Mouse (Mus musculus) liver, embryonic 13.5 days (tissue): ENCODE measurements around the gene Mical2. TPM values are rescaled to one million over a fixed set of nuclear protein-coding genes. Genes with fewer than 3 reads are reported as not detected.
A peak's percentile ranks its signal among the peaks of the same experiment; 100 is the strongest.

ENCODE experiments used
- ATAC-seq: fragments of 200-750 bp; cut with Nextera tagmentation; 2 replicates; pipeline ENCODE4 v1.8.0; 2017; ENCODE audit warnings: low read depth, mild to moderate bottlenecking, moderate number of reproducible peaks, moderate library complexity
- DNase-seq: peaks from one replicate; pipeline ENCODE4 v3.0.0; 2022
- H3K27ac ChIP-seq: fragments of 300-500 bp; sonication (generic); 2 replicates; pipeline ENCODE4 v1.5.1; 2015; ENCODE audit warnings: moderate library complexity, mild to moderate bottlenecking, inconsistent platforms
- H3K27me3 ChIP-seq: fragments of 300-500 bp; sonication (generic); 2 replicates; pipeline ENCODE4 v1.6.1; 2015; ENCODE audit warnings: mild to moderate bottlenecking, inconsistent platforms
- H3K36me3 ChIP-seq: fragments of 300-500 bp; sonication (generic); 2 replicates; pipeline ENCODE4 v1.6.1; 2015; ENCODE audit warnings: mild to moderate bottlenecking, inconsistent platforms
- H3K4me1 ChIP-seq: fragments of 300-500 bp; sonication (generic); replicated peaks from 2 replicates; pipeline ENCODE4 v1.6.1; 2015; ENCODE audit warnings: inconsistent platforms
- H3K4me2 ChIP-seq: fragments of 300-500 bp; sonication (generic); 2 replicates; pipeline ENCODE4 v1.6.1; 2015; ENCODE audit warnings: inconsistent platforms, mild to moderate bottlenecking, moderate library complexity
- H3K4me3 ChIP-seq: fragments of 300-500 bp; sonication (generic); replicated peaks from 2 replicates; pipeline ENCODE4 v1.5.1; 2015; ENCODE audit warnings: mild to moderate bottlenecking, inconsistent platforms
- H3K9ac ChIP-seq: fragments of 300-500 bp; sonication (generic); 2 replicates; pipeline ENCODE4 v1.6.1; 2015; ENCODE audit warnings: mild to moderate bottlenecking, inconsistent platforms
- H3K9me3 ChIP-seq: fragments of 300-500 bp; sonication (generic); replicated peaks from 2 replicates; pipeline ENCODE4 v1.6.1; 2016; ENCODE audit warnings: inconsistent platforms
- WGBS: fragments of 180-500 bp; shearing (Covaris S2); methylation state at CpG from one replicate; pipeline ENCODE4 v1.1.7; 2015; ENCODE audit not compliant: insufficient replicate concordance; 5-methylcytosine and 5-hydroxymethylcytosine counted together
- polyA plus RNA-seq: library from polyadenylated mRNA; unstranded; fragments of >200 nt; fragmentation: Nextera tagmentation; extraction: Ambion mirVana; gene quantifications from 2 replicates; pipeline ENCODE4 v1.2.1, GENCODE M21; 2015

The Mical2 gene
- polyA plus RNA-seq, 1 experiment from 2014 or later = 1.5 TPM

DNA sequence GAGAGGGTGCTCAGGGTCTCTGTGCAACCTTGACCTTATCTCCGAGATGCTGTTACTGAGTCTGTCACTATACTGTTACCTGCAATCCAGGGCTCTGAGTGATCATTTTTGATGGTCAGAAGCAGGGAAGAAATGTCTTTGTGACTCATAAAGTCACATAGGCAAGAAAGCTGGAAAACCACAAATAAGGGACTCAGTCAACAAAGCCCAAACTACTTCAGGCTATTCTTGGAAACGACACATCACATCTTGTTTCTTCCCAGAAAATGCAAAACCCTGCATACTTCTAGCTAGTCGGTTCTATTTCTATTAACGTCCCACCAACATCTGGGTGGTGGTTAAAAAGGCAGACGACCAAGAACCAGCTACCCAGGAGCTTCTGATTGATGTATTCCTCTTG is 41.6 kb downstream of the Mical2 start:
- H3K36me3 ChIP-seq = no peaks in the 10 kb centered on the region
- WGBS = 52% methylated on average over 5 of the region's 5 CpGs
- no peaks in the 10 kb centered on the region for H3K27me3 ChIP-seq
- H3K27ac ChIP-seq = no peak overlapping the region
- DNase-seq = no peak
- peaks cover 18% of the 10 kb centered on the region for H3K4me1 ChIP-seq
- no peak for ATAC-seq
- no peak overlapping the region for H3K4me2 ChIP-seq
- H3K4me3 ChIP-seq = no peak overlapping the region
- no peak overlapping the region for H3K9ac ChIP-seq
- no peaks in the 10 kb centered on the region for H3K9me3 ChIP-seq

DNA sequence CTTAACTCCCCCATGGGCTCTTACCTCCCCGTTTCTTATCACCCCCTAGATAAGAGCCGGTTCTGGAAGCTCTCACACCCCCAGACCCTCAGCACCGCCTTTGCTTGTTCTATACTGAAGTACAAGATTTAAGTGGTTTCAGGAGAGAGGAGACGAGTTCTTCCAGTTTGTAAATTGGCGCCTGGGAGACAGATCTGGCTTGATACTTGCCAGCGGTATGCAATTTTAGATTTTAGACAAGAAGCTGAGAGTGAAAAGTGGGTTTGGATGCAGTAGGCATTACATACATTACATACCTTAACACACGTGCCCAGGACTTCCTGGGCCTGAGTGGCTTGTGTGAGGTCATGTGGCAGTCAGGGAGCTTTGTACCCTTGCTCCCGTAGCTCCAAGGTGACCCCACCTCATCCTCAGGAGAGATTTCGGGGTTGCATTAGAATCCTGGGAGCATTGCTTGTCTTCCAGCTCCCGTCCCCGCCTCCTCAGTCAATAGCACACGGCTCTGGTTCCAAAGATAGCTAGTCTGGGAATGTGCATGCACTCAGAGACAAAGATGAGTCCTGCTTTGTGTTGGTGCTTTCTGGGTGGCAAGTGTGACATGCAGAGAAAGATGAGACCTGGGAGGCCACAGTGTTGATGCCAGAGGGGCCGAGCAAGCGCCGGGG is 43.2 kb downstream of the Mical2 start:
- H3K27me3 ChIP-seq = no peaks in the 10 kb centered on the region
- H3K36me3 ChIP-seq = no peaks in the 10 kb centered on the region
- no peak overlapping the region for H3K4me2 ChIP-seq
- no peaks in the 10 kb centered on the region for H3K9me3 ChIP-seq
- H3K4me1 ChIP-seq = peaks cover 18% of the 10 kb centered on the region
- DNase-seq (no peak), ATAC-seq (no peak)
- no peak overlapping the region for H3K4me3 ChIP-seq
- WGBS = 59% methylated on average over 15 of the region's 15 CpGs
- H3K9ac ChIP-seq = no peak overlapping the region
- no peak overlapping the region for H3K27ac ChIP-seq

GRCm38 (mm10) chr7:112270870-112271269 is 45.2 kb downstream of the Mical2 start:
- H3K4me1 ChIP-seq = peaks cover 19% of the 10 kb centered on the region
- no peaks in the 10 kb centered on the region for H3K36me3 ChIP-seq
- H3K27me3 ChIP-seq = no peaks in the 10 kb centered on the region
- H3K4me3 ChIP-seq = no peak overlapping the region
- WGBS = 52% methylated on average over 5 of the region's 5 CpGs
- H3K9me3 ChIP-seq = no peaks in the 10 kb centered on the region
- H3K4me2 ChIP-seq = no peak overlapping the region
- ATAC-seq (peak; percentile 38; the same call in 1 of the 2 replicates), DNase-seq (no peak)
- H3K9ac ChIP-seq = no peak overlapping the region
- H3K27ac ChIP-seq = no peak overlapping the region

DNA sequence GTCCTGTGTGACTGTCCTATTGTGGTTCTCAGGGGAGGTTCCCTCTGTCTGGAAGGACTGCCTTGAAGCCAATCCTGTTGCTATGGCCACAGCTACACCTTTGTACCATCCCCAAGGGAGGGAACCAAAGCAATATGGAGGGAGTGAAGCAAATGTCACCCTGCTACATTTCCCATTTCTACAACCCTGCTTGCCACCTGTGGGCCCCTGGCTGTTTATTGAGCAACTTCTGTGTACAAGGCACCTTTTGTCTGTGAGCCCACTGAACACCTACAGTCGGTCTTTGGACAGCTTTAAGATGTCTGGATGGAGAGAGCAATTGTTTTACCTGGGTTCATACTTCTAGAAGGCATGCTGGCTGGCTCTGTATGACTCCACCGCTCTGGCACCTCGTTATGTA is 46.0 kb downstream of the Mical2 start:
- Histone ChIP-seq H3K4me3 (no peak overlapping the region), H3K4me1 (peaks cover 26% of the 10 kb centered on the region), H3K27ac (no peak overlapping the region), H3K9me3 (no peaks in the 10 kb centered on the region), H3K36me3 (no peaks in the 10 kb centered on the region), H3K27me3 (no peaks in the 10 kb centered on the region), H3K9ac (no peak overlapping the region), H3K4me2 (no peak overlapping the region)
- DNase-seq = no peak
- WGBS = 56% methylated on average over 3 of the region's 3 CpGs
- no peak for ATAC-seq

- DNase-seq (no peak), ATAC-seq (no peak)
- no peaks in the 10 kb centered on the region for H3K9me3 ChIP-seq
- peaks cover 31% of the 10 kb centered on the region for H3K4me1 ChIP-seq
- no peaks in the 10 kb centered on the region for H3K36me3 ChIP-seq
- no peak overlapping the region for H3K4me3 ChIP-seq
- H3K9ac ChIP-seq = no peak overlapping the region
- no peak overlapping the region for H3K27ac ChIP-seq
- 58% methylated on average over 5 of the region's 5 CpGs for WGBS
- no peak overlapping the region for H3K4me2 ChIP-seq
- no peaks in the 10 kb centered on the region for H3K27me3 ChIP-seq
These were observed 47.0 kb downstream of the Mical2 start for GRCm38 (mm10) chr7:112272692-112273091.

GRCm38 (mm10) chr7:112273451-112273850 is 47.8 kb downstream of the Mical2 start:
- Histone ChIP-seq H3K27ac (no peak overlapping the region), H3K4me2 (no peak overlapping the region), H3K4me3 (no peak overlapping the region), H3K27me3 (no peaks in the 10 kb centered on the region), H3K36me3 (no peaks in the 10 kb centered on the region), H3K4me1 (peaks cover 37% of the 10 kb centered on the region), H3K9ac (no peak overlapping the region), H3K9me3 (no peaks in the 10 kb centered on the region)
- 56% methylated on average over 6 of the region's 6 CpGs for WGBS
- DNase-seq (no peak), ATAC-seq (no peak)

- H3K27ac ChIP-seq = no peak overlapping the region
- no peak for ATAC-seq
- H3K4me2 ChIP-seq = no peak overlapping the region
- H3K9ac ChIP-seq = no peak overlapping the region
- no peaks in the 10 kb centered on the region for H3K9me3 ChIP-seq
- no peak overlapping the region for H3K4me3 ChIP-seq
- no peak for DNase-seq
- H3K27me3 ChIP-seq = no peaks in the 10 kb centered on the region
- WGBS = 63% methylated on average over 2 of the region's 2 CpGs
- no peaks in the 10 kb centered on the region for H3K36me3 ChIP-seq
- H3K4me1 ChIP-seq = peaks cover 36% of the 10 kb centered on the region
These were observed 49.0 kb downstream of the Mical2 start for GRCm38 (mm10) chr7:112274611-112275010.

DNA sequence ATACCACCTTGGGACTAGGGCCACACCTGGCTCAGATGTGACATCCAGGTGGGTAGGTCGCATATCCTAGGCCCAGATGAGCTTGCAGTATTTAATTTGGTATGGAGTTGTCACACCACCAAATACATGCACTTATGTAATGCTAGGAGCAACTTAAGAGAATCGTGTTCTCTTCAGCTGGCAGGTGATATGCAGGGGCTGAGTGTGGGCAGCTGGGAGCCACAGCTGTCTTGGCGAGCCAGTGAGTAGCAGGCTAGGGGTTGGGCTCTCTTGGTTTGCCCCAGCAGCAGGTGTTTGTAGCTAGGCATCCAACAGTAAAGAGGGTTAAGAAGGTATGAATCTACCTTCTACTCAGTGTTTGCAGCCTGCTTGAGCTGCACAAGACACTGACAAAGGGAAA is 49.4 kb downstream of the Mical2 start:
- H3K4me3 ChIP-seq = no peak overlapping the region
- ATAC-seq (no peak), DNase-seq (no peak)
- no peaks in the 10 kb centered on the region for H3K27me3 ChIP-seq
- no peak overlapping the region for H3K4me2 ChIP-seq
- no peaks in the 10 kb centered on the region for H3K36me3 ChIP-seq
- no peak overlapping the region for H3K9ac ChIP-seq
- no peak overlapping the region for H3K27ac ChIP-seq
- 42% methylated on average over 3 of the region's 3 CpGs for WGBS
- peaks cover 36% of the 10 kb centered on the region for H3K4me1 ChIP-seq
- no peaks in the 10 kb centered on the region for H3K9me3 ChIP-seq

GRCm38 (mm10) chr7:112275883-112276282 is 50.2 kb downstream of the Mical2 start:
- 29% methylated on average over 2 of the region's 2 CpGs for WGBS
- H3K4me1 ChIP-seq = peaks cover 31% of the 10 kb centered on the region

GRCm38 (mm10) chr7:112276823-112277222 is 51.2 kb downstream of the Mical2 start:
- Histone ChIP-seq H3K9ac (no peak overlapping the region), H3K27me3 (no peaks in the 10 kb centered on the region), H3K4me2 (no peak overlapping the region), H3K27ac (no peak overlapping the region), H3K4me3 (no peak overlapping the region), H3K4me1 (peaks cover 22% of the 10 kb centered on the region), H3K9me3 (no peaks in the 10 kb centered on the region), H3K36me3 (no peaks in the 10 kb centered on the region)
- no peak for ATAC-seq
- 61% methylated on average over 4 of the region's 4 CpGs for WGBS
- DNase-seq = no peak

More at GRCm38 (mm10) chr7:112275883-112276282, 50.2 kb downstream of the Mical2 start:
- Histone ChIP-seq H3K27ac (no peak overlapping the region), H3K9me3 (no peaks in the 10 kb centered on the region), H3K36me3 (no peaks in the 10 kb centered on the region), H3K27me3 (no peaks in the 10 kb centered on the region), H3K4me3 (no peak overlapping the region), H3K9ac (no peak overlapping the region), H3K4me2 (no peak overlapping the region)
- no peak for ATAC-seq
- DNase-seq = no peak

- no peak overlapping the region for H3K27ac ChIP-seq
- no peaks in the 10 kb centered on the region for H3K36me3 ChIP-seq
- no peak overlapping the region for H3K4me2 ChIP-seq
- 44% methylated on average over 4 of the region's 4 CpGs for WGBS
- H3K9me3 ChIP-seq = no peaks in the 10 kb centered on the region
- H3K9ac ChIP-seq = no peak overlapping the region
- peaks cover 22% of the 10 kb centered on the region for H3K4me1 ChIP-seq
- DNase-seq (no peak), ATAC-seq (no peak)
- no peaks in the 10 kb centered on the region for H3K27me3 ChIP-seq
- H3K4me3 ChIP-seq = no peak overlapping the region
These were observed 53.0 kb downstream of the Mical2 start for GRCm38 (mm10) chr7:112278648-112279047.

GRCm38 (mm10) chr7:112280474-112280873 is 54.8 kb downstream of the Mical2 start:
- 30% methylated on average over 3 of the region's 3 CpGs for WGBS
- Histone ChIP-seq H3K27ac (no peak overlapping the region), H3K36me3 (no peaks in the 10 kb centered on the region), H3K9me3 (no peaks in the 10 kb centered on the region), H3K9ac (no peak overlapping the region), H3K4me2 (no peak overlapping the region), H3K27me3 (no peaks in the 10 kb centered on the region), H3K4me3 (no peak overlapping the region), H3K4me1 (peaks cover 22% of the 10 kb centered on the region)
- ATAC-seq (no peak), DNase-seq (no peak)
